Mouse (Mus musculus) MEL (cell line): ENCODE measurements around the gene Lpar6. TPM values are rescaled to one million over a fixed set of nuclear protein-coding genes. Genes with fewer than 3 reads are reported as not detected.

Source experiments
- DNase-seq: peaks from one replicate; pipeline ENCODE4 v3.0.0; 2011; ENCODE audit warnings: low read depth, low spot score
- H3K27ac ChIP-seq: 2 replicates; pipeline ENCODE4 v1.5.1; 2012; ENCODE audit warnings: low read depth, mild to moderate bottlenecking, control low read depth, low read length, moderate library complexity; ENCODE audit not compliant: control insufficient read depth
- H3K27me3 ChIP-seq, 2 experiments: fragments of 150-350 bp in 1 of 2; sonication (generic) in 1 of 2; 2 replicates each; pipeline ENCODE4 v1.6.1; 2012; ENCODE audit warnings: low read length in 2 of 2, mild to moderate bottlenecking in 2 of 2, improper control_type of control experiment in 1 of 2, moderate library complexity in 1 of 2; ENCODE audit not compliant: insufficient read depth in 2 of 2, control insufficient read depth in 1 of 2
- H3K36me3 ChIP-seq, 2 experiments: 2 replicates each; pipeline ENCODE4 v1.6.1; 2012 to 2014; ENCODE audit warnings: low read length in 2 of 2, improper control_type of control experiment in 1 of 2, inconsistent platforms in 1 of 2, mild to moderate bottlenecking in 1 of 2; ENCODE audit not compliant: insufficient read depth in 2 of 2, control insufficient read depth in 1 of 2
- H3K4me1 ChIP-seq, 2 experiments: fragments of 150-350 bp in 1 of 2; sonication (generic) in 1 of 2; 2 replicates each; pipeline ENCODE4 v1.6.1; 2012; ENCODE audit warnings: low read length in 2 of 2, improper control_type of control experiment in 1 of 2, mild to moderate bottlenecking in 1 of 2; ENCODE audit not compliant: insufficient read depth in 2 of 2, control insufficient read depth in 1 of 2
- H3K4me3 ChIP-seq, 2 experiments: fragments of 150-350 bp in 1 of 2; sonication (generic) in 1 of 2; 2 replicates each; pipeline ENCODE4 v1.5.1; 2012; ENCODE audit warnings: low read depth in 2 of 2, low read length in 2 of 2, mild to moderate bottlenecking in 2 of 2, moderate library complexity in 2 of 2, control low read depth in 1 of 2, improper control_type of control experiment in 1 of 2; ENCODE audit not compliant: control insufficient read depth in 1 of 2, insufficient read depth in 1 of 2
- H3K79me2 ChIP-seq: 2 replicates; pipeline ENCODE4 v1.6.1; 2012; ENCODE audit warnings: mild to moderate bottlenecking, low read length, moderate library complexity; ENCODE audit not compliant: control insufficient read depth, poor library complexity, insufficient read depth
- H3K9ac ChIP-seq: 2 replicates; pipeline ENCODE4 v1.6.1; 2012; ENCODE audit warnings: low read depth, mild to moderate bottlenecking, control low read depth, low read length, moderate library complexity; ENCODE audit not compliant: control insufficient read depth, poor library complexity, severe bottlenecking
- H3K9me3 ChIP-seq: fragments of 150-350 bp; sonication (generic); replicated peaks from 2 replicates; pipeline ENCODE4 v1.6.1; 2012; ENCODE audit warnings: mild to moderate bottlenecking, low read length, improper control_type of control experiment, moderate library complexity; ENCODE audit not compliant: insufficient read depth
- CHD1 ChIP-seq: IDR thresholded peaks from 2 replicates; pipeline ENCODE4 v1.6.1; 2012; ENCODE audit warnings: low read depth, mild to moderate bottlenecking, inconsistent platforms, low read length, improper control_type of control experiment
- CHD2 ChIP-seq: IDR thresholded peaks from 2 replicates; pipeline ENCODE4 v1.6.1; 2011; ENCODE audit warnings: low read length, improper control_type of control experiment
- CTCF ChIP-seq, 3 experiments: IDR thresholded peaks in 2 of 3; conservative IDR thresholded peaks in 1 of 3; 2 replicates each; pipeline ENCODE4 v1.5.1; 2011 to 2012; ENCODE audit warnings: low read length in 3 of 3, low read depth in 2 of 3, mild to moderate bottlenecking in 2 of 3, improper control_type of control experiment in 1 of 3, inconsistent platforms in 1 of 3, mixed read lengths in 1 of 3, moderate library complexity in 1 of 3; ENCODE audit not compliant: control insufficient read depth in 1 of 3, insufficient read depth in 1 of 3, poor library complexity in 1 of 3, severe bottlenecking in 1 of 3
- ELF1 ChIP-seq: IDR thresholded peaks from 2 replicates; pipeline ENCODE4 v1.6.1; 2014; ENCODE audit warnings: low read depth, mild to moderate bottlenecking, inconsistent platforms, low read length, improper control_type of control experiment, moderate library complexity
- EP300 ChIP-seq, 2 experiments: IDR thresholded peaks; 2 replicates each; pipeline ENCODE4 v1.6.1; 2011; ENCODE audit warnings: improper control_type of control experiment in 2 of 2, low read length in 2 of 2, low read depth in 1 of 2, mild to moderate bottlenecking in 1 of 2
- JUND ChIP-seq: IDR thresholded peaks from 2 replicates; pipeline ENCODE4 v1.6.1; 2011; ENCODE audit warnings: low read depth, mild to moderate bottlenecking, improper control_type of control experiment, low read length
- MAZ ChIP-seq: IDR thresholded peaks from 2 replicates; pipeline ENCODE4 v1.6.1; 2012; ENCODE audit warnings: low read depth, mild to moderate bottlenecking, inconsistent platforms, low read length, improper control_type of control experiment
- MEF2A ChIP-seq: IDR thresholded peaks from 2 replicates; pipeline ENCODE4 v1.6.1; 2014; ENCODE audit warnings: low read depth, mild to moderate bottlenecking, inconsistent platforms, low read length, improper control_type of control experiment; ENCODE audit not compliant: poor library complexity, insufficient replicate concordance, severe bottlenecking; ENCODE audit errors: extremely low read depth
- MYB ChIP-seq: IDR thresholded peaks from 2 replicates; pipeline ENCODE4 v1.6.1; 2011; ENCODE audit warnings: mild to moderate bottlenecking, low read depth, low read length, improper control_type of control experiment
- POLR2A ChIP-seq, 2 experiments: IDR thresholded peaks; 2 replicates each; pipeline ENCODE4 v1.6.1; 2011 to 2012; ENCODE audit warnings: low read length in 2 of 2, mild to moderate bottlenecking in 2 of 2, control low read depth in 1 of 2, improper control_type of control experiment in 1 of 2, low read depth in 1 of 2, moderate library complexity in 1 of 2; ENCODE audit not compliant: control insufficient read depth in 1 of 2, insufficient read depth in 1 of 2, poor library complexity in 1 of 2
- POLR2AphosphoS2 ChIP-seq: IDR thresholded peaks from 2 replicates; pipeline ENCODE4 v1.6.1; 2011; ENCODE audit warnings: low read length, improper control_type of control experiment
- RAD21 ChIP-seq: IDR thresholded peaks from 2 replicates; pipeline ENCODE4 v1.6.1; 2011; ENCODE audit warnings: mild to moderate bottlenecking, low read depth, low read length, improper control_type of control experiment
- SIN3A ChIP-seq: IDR thresholded peaks from 2 replicates; pipeline ENCODE4 v1.6.1; 2012; ENCODE audit warnings: low read length, improper control_type of control experiment, inconsistent platforms
- SMC3 ChIP-seq: IDR thresholded peaks from 2 replicates; pipeline ENCODE4 v1.6.1; 2011; ENCODE audit warnings: low read depth, low read length, improper control_type of control experiment
- TBP ChIP-seq: IDR thresholded peaks from 2 replicates; pipeline ENCODE4 v1.8.0; 2011; ENCODE audit warnings: low read depth, low read length, improper control_type of control experiment
- USF1 ChIP-seq: IDR thresholded peaks from 2 replicates; pipeline ENCODE4 v1.6.1; 2014; ENCODE audit warnings: low read depth, mild to moderate bottlenecking, inconsistent platforms, low read length, improper control_type of control experiment, moderate library complexity
- USF2 ChIP-seq, 2 experiments: IDR thresholded peaks; 2 replicates each; pipeline ENCODE4 v1.6.1; 2011 to 2012; ENCODE audit warnings: improper control_type of control experiment in 2 of 2, low read length in 2 of 2, borderline replicate concordance in 1 of 2, inconsistent platforms in 1 of 2, low read depth in 1 of 2, mild to moderate bottlenecking in 1 of 2; ENCODE audit not compliant: insufficient read depth in 1 of 2
- ZKSCAN1 ChIP-seq: IDR thresholded peaks from 2 replicates; pipeline ENCODE4 v1.6.1; 2012; ENCODE audit warnings: low read depth, mild to moderate bottlenecking, inconsistent platforms, low read length, improper control_type of control experiment, moderate library complexity
- ZNF384 ChIP-seq: IDR thresholded peaks from 2 replicates; pipeline ENCODE4 v1.6.1; 2012; ENCODE audit warnings: low read depth, mild to moderate bottlenecking, inconsistent platforms, low read length, improper control_type of control experiment
- polyA plus RNA-seq, 2 experiments: library from polyadenylated mRNA; stranded (reverse) in 1 of 2; unstranded in 1 of 2; fragments of >175 nt in 1 of 2; fragments of >200 nt in 1 of 2; gene quantifications; 2 replicates each; pipeline versions ENCODE4 v1.2.1 to v1.2.4; 2012; ENCODE audit warnings: low replicate concordance in 2 of 2, low read depth in 1 of 2; ENCODE audit not compliant: insufficient read length in 2 of 2, insufficient read depth in 1 of 2, missing spikeins in 1 of 2
- total RNA-seq: library from RNA; depleted of rRNA; stranded (reverse); fragments of 300-350 nt; gene quantifications from 2 replicates; pipeline ENCODE4 v1.2.3, GENCODE M21; 2012

Lpar6 gene
- total and polyA plus RNA-seq, 3 experiments, result not detected

DNA sequence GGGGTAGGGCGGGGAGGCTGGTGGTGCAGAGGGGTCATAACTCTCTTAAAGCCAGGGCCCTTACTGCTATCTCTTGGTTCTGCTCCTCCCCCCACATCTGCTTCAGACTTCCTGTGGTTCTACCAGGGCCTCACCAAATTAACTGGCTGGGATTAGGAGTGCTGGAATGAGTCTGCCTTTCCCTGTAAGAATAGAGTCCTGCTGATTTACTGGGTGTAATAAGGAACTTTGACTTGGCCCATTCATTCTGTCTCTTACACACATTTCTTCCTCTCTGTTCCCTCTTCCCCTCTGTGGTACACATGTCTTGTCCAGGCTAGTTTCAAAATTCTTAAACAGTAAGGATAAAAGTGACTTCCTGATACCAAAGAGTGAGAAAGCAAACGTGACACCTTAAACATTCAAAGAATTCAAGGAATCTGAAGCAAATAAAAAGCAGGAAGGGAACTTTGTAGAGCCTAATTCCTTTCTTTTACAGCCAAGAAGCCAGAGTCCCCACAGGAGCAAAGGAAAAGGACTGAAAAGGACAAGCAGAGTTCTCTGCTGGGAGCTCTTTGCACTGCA, 3.1 kb upstream of the Lpar6 start:
- H3K4me3 ChIP-seq, result no peak overlapping the region
- H3K4me1 ChIP-seq, result no peaks in the 10 kb centered on the region; a peak in 1 of 4 replicates
- peaks cover 0 to 2% of the 10 kb centered on the region in 2 experiments; a peak in 1 of 4 replicates for H3K36me3 ChIP-seq
- no peak overlapping the region for H3K27ac ChIP-seq
- peak; percentile 17 for DNase-seq
- H3K27me3 ChIP-seq, result no peaks in the 10 kb centered on the region
- H3K9ac ChIP-seq, result no peak overlapping the region
- H3K9me3 ChIP-seq, result no peaks in the 10 kb centered on the region
- no peaks in the 10 kb centered on the region for H3K79me2 ChIP-seq
- no peak for TF ChIP-seq CTCF (IDR thresholded peaks at IDR 0.05 in 2 of 3, conservative IDR thresholded peaks at IDR 0.05 in 1 of 3; ENCODE audit: control insufficient read depth in 1 of 3, insufficient read depth in 1 of 3, low read depth in 2 of 3, low read length in 3 of 3, poor library complexity in 1 of 3, severe bottlenecking in 1 of 3)
- TF ChIP-seq, all 39 proteins: peak for 0

DNA sequence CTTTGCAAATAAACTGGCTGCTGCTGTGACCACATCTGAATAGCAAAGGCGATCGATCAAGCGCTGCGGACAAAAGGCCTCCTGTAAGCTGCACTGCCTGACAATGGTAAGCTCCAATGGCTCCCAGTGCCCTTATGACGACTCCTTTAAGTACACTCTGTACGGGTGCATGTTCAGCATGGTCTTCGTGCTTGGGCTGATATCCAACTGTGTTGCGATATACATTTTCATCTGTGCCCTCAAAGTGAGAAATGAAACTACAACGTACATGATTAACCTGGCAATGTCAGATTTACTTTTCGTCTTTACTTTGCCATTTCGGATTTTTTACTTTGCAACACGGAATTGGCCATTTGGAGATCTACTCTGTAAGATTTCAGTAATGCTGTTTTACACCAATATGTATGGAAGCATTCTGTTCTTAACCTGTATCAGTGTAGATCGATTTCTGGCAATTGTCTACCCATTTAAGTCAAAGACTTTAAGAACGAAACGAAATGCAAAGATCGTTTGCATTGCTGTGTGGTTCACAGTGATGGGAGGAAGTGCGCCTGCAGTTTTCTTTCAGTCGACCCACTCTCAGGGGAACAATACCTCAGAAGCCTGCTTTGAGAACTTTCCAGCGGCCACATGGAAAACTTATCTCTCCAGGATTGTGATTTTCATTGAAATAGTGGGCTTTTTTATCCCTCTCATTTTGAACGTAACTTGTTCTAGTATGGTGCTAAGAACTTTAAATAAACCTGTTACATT, 979 bp downstream of the Lpar6 start:
- no peaks in the 10 kb centered on the region for H3K79me2 ChIP-seq
- no peak for DNase-seq
- no peak overlapping the region for H3K9ac ChIP-seq
- H3K4me1 ChIP-seq, result no peaks in the 10 kb centered on the region; a peak in 1 of 4 replicates
- H3K27me3 ChIP-seq, result no peaks in the 10 kb centered on the region
- H3K36me3 ChIP-seq, result peaks cover 0 to 2% of the 10 kb centered on the region in 2 experiments; a peak in 1 of 4 replicates
- TF ChIP-seq EP300 (IDR thresholded peaks at IDR 0.05; ENCODE audit: low read depth in 1 of 2, low read length in 2 of 2) (no peak), ELF1 (no peak), SIN3A (no peak), ZKSCAN1 (no peak), JUND (no peak)
- H3K9me3 ChIP-seq, result no peaks in the 10 kb centered on the region
- no peak overlapping the region for H3K27ac ChIP-seq
- H3K4me3 ChIP-seq, result no peak overlapping the region

DNA sequence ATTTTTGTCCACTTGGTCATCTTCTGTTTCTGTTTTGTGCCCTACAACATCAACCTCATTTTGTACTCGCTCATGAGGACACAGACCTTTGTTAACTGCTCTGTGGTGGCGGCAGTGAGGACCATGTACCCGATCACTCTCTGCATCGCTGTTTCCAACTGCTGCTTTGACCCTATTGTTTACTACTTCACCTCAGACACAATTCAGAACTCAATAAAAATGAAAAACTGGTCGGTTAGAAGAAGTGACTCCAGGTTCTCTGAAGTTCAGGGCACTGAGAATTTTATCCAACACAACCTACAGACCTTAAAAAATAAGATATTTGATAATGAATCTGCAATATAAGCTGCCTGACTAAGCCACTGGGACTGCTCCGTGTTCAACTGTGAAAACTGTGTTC, 1.6 kb downstream of the Lpar6 start:
- no peak for TF ChIP-seq MYB
- TF ChIP-seq JUND, result no peak
- no peak for TF ChIP-seq CHD2
- no peak for TF ChIP-seq MAZ
- no peak for TF ChIP-seq SMC3
- no peak for TF ChIP-seq USF2 (IDR thresholded peaks at IDR 0.05; ENCODE audit: borderline replicate concordance in 1 of 2, insufficient read depth in 1 of 2, low read depth in 1 of 2, low read length in 2 of 2)
- no peak for TF ChIP-seq EP300 (IDR thresholded peaks at IDR 0.05; ENCODE audit: low read depth in 1 of 2, low read length in 2 of 2)
- TF ChIP-seq MEF2A, result no peak
- no peak for TF ChIP-seq TBP
- TF ChIP-seq POLR2AphosphoS2, result no peak
- no peak for TF ChIP-seq ZNF384
- TF ChIP-seq USF1, result no peak
- no peak for TF ChIP-seq ELF1
- no peak for TF ChIP-seq RAD21
- TF ChIP-seq CHD1, result no peak
- TF ChIP-seq POLR2A (IDR thresholded peaks at IDR 0.05; ENCODE audit: control insufficient read depth in 1 of 2, insufficient read depth in 1 of 2, low read depth in 1 of 2, low read length in 2 of 2, poor library complexity in 1 of 2), result no peak
- H3K9me3 ChIP-seq, result no peaks in the 10 kb centered on the region
- no peak overlapping the region for H3K27ac ChIP-seq
- no peak overlapping the region for H3K9ac ChIP-seq
- no peak overlapping the region for H3K4me3 ChIP-seq
- no peak for DNase-seq
- H3K36me3 ChIP-seq, result peaks cover 0 to 2% of the 10 kb centered on the region in 2 experiments; a peak in 1 of 4 replicates
- no peaks in the 10 kb centered on the region for H3K27me3 ChIP-seq
- H3K4me1 ChIP-seq, result no peaks in the 10 kb centered on the region
- no peaks in the 10 kb centered on the region for H3K79me2 ChIP-seq
